Mouse (Mus musculus) midbrain, embryonic 12.5 days (tissue): Measurements from ENCODE around the gene Cebpa. TPM values are rescaled to one million over a fixed set of nuclear protein-coding genes. Genes with fewer than 3 reads are reported as not detected.

Experiments used
- ATAC-seq: fragments of 200-750 bp; cut with Nextera tagmentation; 2 replicates; pipeline ENCODE4 v1.8.0; 2017; ENCODE audit warnings: low read depth, moderate TSS enrichment, moderate library complexity; ENCODE audit not compliant: low FRiP score
- H3K27ac ChIP-seq: fragments of 300-500 bp; sonication (generic); replicated peaks from 2 replicates; pipeline ENCODE4 v1.5.1; 2016; ENCODE audit warnings: mild to moderate bottlenecking
- H3K27me3 ChIP-seq: fragments of 300-500 bp; sonication (generic); 2 replicates; pipeline ENCODE4 v1.6.1; 2016; ENCODE audit warnings: mild to moderate bottlenecking
- H3K36me3 ChIP-seq: fragments of 300-500 bp; sonication (generic); 2 replicates; pipeline ENCODE4 v1.6.1; 2016
- H3K4me1 ChIP-seq: fragments of 300-500 bp; sonication (generic); 2 replicates; pipeline ENCODE4 v1.6.1; 2016
- H3K4me2 ChIP-seq: fragments of 300-500 bp; sonication (generic); replicated peaks from 2 replicates; pipeline ENCODE4 v1.6.1; 2016; ENCODE audit warnings: mild to moderate bottlenecking, moderate library complexity
- H3K4me3 ChIP-seq: fragments of 300-500 bp; sonication (generic); 2 replicates; pipeline ENCODE4 v1.5.1; 2016; ENCODE audit warnings: mild to moderate bottlenecking
- H3K9ac ChIP-seq: fragments of 300-500 bp; sonication (generic); replicated peaks from 2 replicates; pipeline ENCODE4 v1.6.1; 2016; ENCODE audit warnings: mild to moderate bottlenecking, moderate library complexity
- H3K9me3 ChIP-seq: fragments of 300-500 bp; sonication (generic); 2 replicates; pipeline ENCODE4 v1.6.1; 2016; ENCODE audit warnings: mild to moderate bottlenecking
- WGBS: fragments of 180-500 bp; shearing (Covaris S2); methylation state at CpG from one replicate; pipeline ENCODE4 v1.1.7; 2016; 5-methylcytosine and 5-hydroxymethylcytosine counted together
- polyA plus RNA-seq: library from polyadenylated mRNA; unstranded; fragments of >200 nt; fragmentation: Nextera tagmentation; extraction: Ambion mirVana; gene quantifications from 2 replicates; pipeline ENCODE4 v1.2.1, GENCODE M21; 2016

Cebpa gene
- polyA plus RNA-seq, 1 experiment from 2014 or later, result 0.77 TPM

GRCm38 (mm10) chr7:35107630-35108029, 11.5 kb upstream of the Cebpa start:
- H3K9ac ChIP-seq, result no peak overlapping the region
- no peaks in the 10 kb centered on the region for H3K36me3 ChIP-seq
- no peaks in the 10 kb centered on the region for H3K27me3 ChIP-seq
- H3K4me1 ChIP-seq, result peaks cover 4% of the 10 kb centered on the region; the same call in 1 of the 2 replicates
- H3K4me3 ChIP-seq, result no peak overlapping the region
- no peak overlapping the region for H3K4me2 ChIP-seq
- WGBS, result 33% methylated on average over 3 of the region's 3 CpGs
- no peak overlapping the region for H3K27ac ChIP-seq
- H3K9me3 ChIP-seq, result no peaks in the 10 kb centered on the region
- ATAC-seq, result no peak

DNA sequence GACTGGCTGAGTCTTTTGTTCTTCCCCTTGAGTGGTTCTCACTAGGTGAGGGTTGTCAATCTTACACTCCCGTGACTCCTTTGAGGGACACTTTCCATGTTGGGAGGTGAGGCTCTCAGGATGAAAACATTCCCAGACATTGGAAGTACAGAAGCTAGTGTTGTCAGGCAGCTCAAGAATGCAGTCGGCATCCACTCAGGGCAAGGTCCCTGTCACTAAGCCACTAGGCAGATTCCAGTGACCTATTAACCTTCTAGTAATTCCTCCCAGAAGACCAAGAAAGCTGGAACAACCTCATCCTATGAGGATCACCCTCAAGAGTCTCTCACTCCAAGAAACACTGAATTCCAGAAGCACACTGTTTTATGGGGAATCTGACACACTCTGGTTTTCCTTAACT, 11.0 kb upstream of the Cebpa start:
- ATAC-seq, result no peak
- Histone ChIP-seq H3K27me3 (no peaks in the 10 kb centered on the region), H3K4me3 (no peak overlapping the region), H3K9ac (no peak overlapping the region), H3K9me3 (no peaks in the 10 kb centered on the region), H3K4me1 (peaks cover 4% of the 10 kb centered on the region; the same call in 1 of the 2 replicates), H3K4me2 (no peak overlapping the region), H3K27ac (no peak overlapping the region), H3K36me3 (no peaks in the 10 kb centered on the region)
- 15% methylated on average over 2 of the region's 2 CpGs for WGBS

GRCm38 (mm10) chr7:35108663-35109062, 10.4 kb upstream of the Cebpa start:
- no peaks in the 10 kb centered on the region for H3K36me3 ChIP-seq
- no peak overlapping the region for H3K4me2 ChIP-seq
- WGBS, result 77% methylated on average over 6 of the region's 6 CpGs
- H3K27me3 ChIP-seq, result peaks cover 6% of the 10 kb centered on the region; the same call in 1 of the 2 replicates
- no peaks in the 10 kb centered on the region for H3K9me3 ChIP-seq
- H3K4me3 ChIP-seq, result no peak overlapping the region
- ATAC-seq, result no peak
- H3K9ac ChIP-seq, result no peak overlapping the region
- no peak overlapping the region for H3K27ac ChIP-seq
- H3K4me1 ChIP-seq, result peaks cover 4% of the 10 kb centered on the region; the same call in 1 of the 2 replicates

DNA sequence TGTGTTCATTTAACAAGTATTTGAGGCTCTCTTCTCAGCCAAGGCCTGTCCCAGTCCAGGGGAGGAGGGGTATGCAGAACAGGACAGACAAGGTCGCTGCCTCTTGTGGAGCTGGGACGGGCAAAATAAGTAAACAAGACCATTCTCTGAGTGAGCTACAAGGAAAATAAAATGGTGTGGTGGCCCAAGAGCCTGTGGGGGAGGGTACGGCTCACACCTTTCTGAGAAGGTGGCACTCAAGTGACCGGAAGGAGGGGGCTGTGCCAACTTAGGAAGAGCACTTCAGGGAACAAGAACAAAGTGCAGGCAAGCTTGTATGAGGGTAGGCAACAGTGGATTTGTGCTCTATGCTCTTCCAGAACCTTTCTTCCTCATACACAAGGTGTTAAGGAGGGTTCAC, 6.0 kb upstream of the Cebpa start:
- WGBS, result 67% methylated on average over 4 of the region's 4 CpGs
- Histone ChIP-seq H3K4me3 (no peak overlapping the region), H3K9me3 (no peaks in the 10 kb centered on the region), H3K9ac (no peak overlapping the region), H3K27ac (no peak overlapping the region), H3K4me1 (peaks cover 7% of the 10 kb centered on the region), H3K27me3 (peaks cover 33% of the 10 kb centered on the region), H3K4me2 (no peak overlapping the region), H3K36me3 (no peaks in the 10 kb centered on the region)
- no peak for ATAC-seq

DNA sequence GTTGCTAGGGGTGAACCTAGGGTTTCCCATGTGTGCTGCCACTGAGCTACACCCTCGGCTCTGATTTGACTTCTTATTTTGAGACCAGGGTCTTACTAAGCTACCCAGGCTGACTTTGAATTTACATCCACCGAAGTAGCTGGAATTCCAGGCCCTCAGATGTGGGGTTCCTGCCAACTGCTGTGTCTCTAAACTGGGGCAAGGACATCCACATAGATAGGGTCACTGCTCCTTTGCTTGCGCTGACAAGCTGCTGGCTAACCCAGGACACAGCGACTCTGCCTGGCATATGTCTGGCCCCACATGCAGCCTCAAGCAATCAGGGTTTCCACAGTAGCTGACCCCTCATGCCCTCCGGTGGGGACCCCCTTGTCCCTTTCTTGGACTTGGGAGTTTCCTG, 5.4 kb upstream of the Cebpa start:
- no peak overlapping the region for H3K4me3 ChIP-seq
- H3K36me3 ChIP-seq, result no peaks in the 10 kb centered on the region
- no peak overlapping the region for H3K27ac ChIP-seq
- ATAC-seq, result no peak
- H3K27me3 ChIP-seq, result peaks cover 38% of the 10 kb centered on the region
- H3K4me2 ChIP-seq, result no peak overlapping the region
- H3K4me1 ChIP-seq, result peaks cover 8% of the 10 kb centered on the region
- H3K9ac ChIP-seq, result no peak overlapping the region
- WGBS, result 72% methylated on average over 5 of the region's 5 CpGs
- H3K9me3 ChIP-seq, result no peaks in the 10 kb centered on the region

DNA sequence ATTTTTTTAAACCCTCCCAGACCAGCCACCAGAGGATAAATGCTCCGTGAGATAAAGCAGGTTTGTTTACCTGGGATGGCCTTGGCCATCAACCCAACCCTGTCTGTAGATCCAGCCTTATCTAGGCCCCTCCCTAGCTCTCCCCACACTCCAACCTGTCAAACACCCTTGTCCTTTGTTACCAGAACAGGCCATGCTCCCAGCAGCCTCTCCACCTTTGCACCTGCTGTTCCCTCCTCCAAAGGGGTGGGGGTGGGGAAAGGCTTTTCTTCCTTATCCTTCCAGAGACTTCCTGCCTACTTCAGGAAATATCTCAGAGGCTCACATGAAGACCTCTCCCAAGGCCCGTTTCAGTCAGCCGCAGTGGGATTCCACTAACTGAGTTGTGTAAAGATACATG, 2.6 kb upstream of the Cebpa start:
- peaks cover 66% of the 10 kb centered on the region for H3K27me3 ChIP-seq
- H3K4me2 ChIP-seq, result no peak overlapping the region
- ATAC-seq, result no peak
- H3K9me3 ChIP-seq, result no peaks in the 10 kb centered on the region
- H3K4me1 ChIP-seq, result peaks cover 21% of the 10 kb centered on the region
- H3K4me3 ChIP-seq, result no peak overlapping the region
- 53% methylated on average over 3 of the region's 3 CpGs for WGBS
- no peak overlapping the region for H3K9ac ChIP-seq
- H3K36me3 ChIP-seq, result no peaks in the 10 kb centered on the region
- no peak overlapping the region for H3K27ac ChIP-seq

- ATAC-seq, result no peak
- no peak overlapping the region for H3K9ac ChIP-seq
- H3K27me3 ChIP-seq, result peaks cover 71% of the 10 kb centered on the region
- H3K27ac ChIP-seq, result no peak overlapping the region
- H3K4me2 ChIP-seq, result no peak overlapping the region
- H3K4me1 ChIP-seq, result peaks cover 21% of the 10 kb centered on the region
- no peaks in the 10 kb centered on the region for H3K36me3 ChIP-seq
- WGBS, result 24% methylated on average over 5 of the region's 5 CpGs
- no peak overlapping the region for H3K4me3 ChIP-seq
- H3K9me3 ChIP-seq, result no peaks in the 10 kb centered on the region
These were observed 2.0 kb upstream of the Cebpa start for GRCm38 (mm10) chr7:35117052-35117451.

- peak overlapping the region; percentile 57 for H3K4me3 ChIP-seq
- peak overlapping the region; percentile 37; the same call in 1 of the 2 replicates for H3K9ac ChIP-seq
- under 1% methylated on average over 25 of the region's 25 CpGs for WGBS
- H3K9me3 ChIP-seq, result no peaks in the 10 kb centered on the region
- H3K36me3 ChIP-seq, result no peaks in the 10 kb centered on the region
- peaks cover 21% of the 10 kb centered on the region for H3K4me1 ChIP-seq
- peak overlapping the region; percentile 97 for H3K4me2 ChIP-seq
- ATAC-seq, result no peak
- peaks cover 78% of the 10 kb centered on the region for H3K27me3 ChIP-seq
- H3K27ac ChIP-seq, result no peak overlapping the region
These were observed 1.4 kb upstream of the Cebpa start for GRCm38 (mm10) chr7:35117761-35118098.

GRCm38 (mm10) chr7:35118099-35118781, 853 bp upstream of the Cebpa start:
- H3K27ac ChIP-seq, result no peak overlapping the region
- ATAC-seq, result peak; percentile 61; the same call in 1 of the 2 replicates
- H3K4me3 ChIP-seq, result peak overlapping the region; percentile 57
- under 1% methylated on average over 49 of the region's 49 CpGs for WGBS
- H3K4me2 ChIP-seq, result peak overlapping the region; percentile 97
- peaks cover 81% of the 10 kb centered on the region for H3K27me3 ChIP-seq
- no peaks in the 10 kb centered on the region for H3K36me3 ChIP-seq
- H3K9me3 ChIP-seq, result no peaks in the 10 kb centered on the region
- peaks cover 21% of the 10 kb centered on the region for H3K4me1 ChIP-seq
- H3K9ac ChIP-seq, result peak overlapping the region; percentile 41

DNA sequence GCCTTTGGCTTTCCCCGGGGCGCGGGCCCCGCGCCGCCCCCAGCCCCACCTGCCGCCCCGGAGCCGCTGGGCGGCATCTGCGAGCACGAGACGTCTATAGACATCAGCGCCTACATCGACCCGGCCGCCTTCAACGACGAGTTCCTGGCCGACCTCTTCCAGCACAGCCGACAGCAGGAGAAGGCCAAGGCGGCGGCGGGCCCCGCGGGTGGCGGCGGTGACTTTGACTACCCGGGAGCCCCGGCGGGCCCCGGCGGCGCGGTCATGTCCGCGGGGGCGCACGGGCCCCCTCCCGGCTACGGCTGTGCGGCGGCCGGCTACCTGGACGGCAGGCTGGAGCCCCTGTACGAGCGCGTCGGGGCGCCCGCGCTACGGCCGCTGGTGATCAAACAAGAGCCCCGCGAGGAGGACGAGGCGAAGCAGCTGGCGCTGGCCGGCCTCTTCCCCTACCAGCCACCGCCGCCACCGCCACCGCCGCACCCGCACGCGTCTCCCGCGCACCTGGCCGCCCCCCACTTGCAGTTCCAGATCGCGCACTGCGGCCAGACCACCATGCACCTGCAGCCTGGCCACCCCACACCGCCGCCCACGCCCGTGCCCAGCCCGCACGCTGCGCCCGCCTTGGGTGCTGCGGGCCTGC, 533 bp downstream of the Cebpa start:
- Histone ChIP-seq H3K27ac (no peak overlapping the region), H3K4me2 (peak overlapping the region; percentile 97), H3K36me3 (no peaks in the 10 kb centered on the region), H3K9me3 (no peaks in the 10 kb centered on the region), H3K4me1 (peaks cover 21% of the 10 kb centered on the region), H3K27me3 (peaks cover 80% of the 10 kb centered on the region), H3K9ac (peak overlapping the region; percentile 41), H3K4me3 (peak overlapping the region; percentile 57)
- no peak; the same call in 1 of the 2 replicates for ATAC-seq
- WGBS, result under 1% methylated on average over 71 of the region's 83 CpGs

GRCm38 (mm10) chr7:35120146-35120691, 1.1 kb downstream of the Cebpa start:
- Histone ChIP-seq H3K4me2 (peak overlapping the region; percentile 97), H3K27me3 (peaks cover 80% of the 10 kb centered on the region), H3K27ac (no peak overlapping the region), H3K9ac (peak overlapping the region; percentile 41), H3K4me1 (peaks cover 21% of the 10 kb centered on the region), H3K4me3 (peak overlapping the region; percentile 57), H3K36me3 (no peaks in the 10 kb centered on the region), H3K9me3 (no peaks in the 10 kb centered on the region)
- ATAC-seq, result no peak
- under 1% methylated on average over 53 of the region's 53 CpGs for WGBS

DNA sequence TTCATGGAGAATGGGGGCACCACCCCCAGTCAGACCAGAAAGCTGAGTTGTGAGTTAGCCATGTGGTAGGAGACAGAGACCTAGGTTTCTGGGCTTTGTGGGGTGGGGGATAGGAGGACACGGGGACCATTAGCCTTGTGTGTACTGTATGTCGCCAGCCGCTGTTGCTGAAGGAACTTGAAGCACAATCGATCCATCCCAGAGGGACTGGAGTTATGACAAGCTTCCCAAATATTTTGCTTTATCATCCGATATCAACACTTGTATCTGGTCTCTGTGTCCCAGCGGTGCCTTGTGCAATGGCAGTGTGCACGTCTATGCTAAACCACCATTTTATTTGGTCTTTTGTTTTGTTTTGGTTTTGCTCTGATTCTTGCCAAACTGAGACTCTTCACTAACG, 2.1 kb downstream of the Cebpa start:
- Histone ChIP-seq H3K36me3 (no peaks in the 10 kb centered on the region), H3K4me2 (0 out of 2 replicates have a peak overlapping the region, but pooled peaks have one; percentile 97), H3K27ac (no peak overlapping the region), H3K4me3 (0 out of 2 replicates have a peak overlapping the region, but pooled peaks have one; percentile 57), H3K9ac (no peak overlapping the region), H3K27me3 (peaks cover 78% of the 10 kb centered on the region), H3K4me1 (peaks cover 21% of the 10 kb centered on the region), H3K9me3 (no peaks in the 10 kb centered on the region)
- 38% methylated on average over 8 of the region's 8 CpGs for WGBS
- no peak for ATAC-seq
